Mouse (Mus musculus): ENCODE results near the gene Als2. TPM values are rescaled to one million over a fixed set of nuclear protein-coding genes. Genes with fewer than 3 reads are reported as not detected.

Als2 gene
- total RNA-seq (2015) (4.1 and 6.4 TPM in 2 replicates), total RNA-seq (2017) (8.8 and 12.9 TPM in 2 replicates)

DNA sequence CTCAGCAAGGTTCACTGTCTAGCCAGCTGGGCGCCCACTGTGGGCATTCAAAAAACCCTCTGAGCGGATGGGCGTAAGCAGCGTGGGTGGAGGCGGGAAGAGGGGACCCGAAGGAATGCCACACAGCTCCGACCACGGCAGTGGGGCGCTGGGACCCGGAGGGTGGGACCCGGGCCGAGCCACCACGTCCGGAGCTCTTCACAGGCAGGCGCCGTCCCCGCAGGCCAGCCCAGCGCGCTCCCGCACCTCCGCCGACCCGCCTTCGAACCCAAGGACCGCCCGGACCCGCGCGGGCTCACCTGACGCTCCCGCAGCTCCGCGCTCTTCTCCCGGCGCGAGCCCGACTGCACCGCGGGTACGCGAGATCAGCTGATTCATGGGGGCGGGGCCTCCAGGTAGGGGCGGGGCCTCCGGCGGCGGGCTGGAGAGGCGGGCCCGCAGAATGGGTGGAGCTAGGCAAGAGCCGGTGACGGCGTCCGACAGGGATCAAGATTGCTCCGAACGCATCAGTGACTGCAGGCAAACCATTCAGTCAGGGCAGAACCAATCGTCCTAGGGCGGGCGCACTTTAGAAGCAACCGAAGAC, at the start of gene Als2:
Gene Als2, minus strand, starts transcription at position 376 of the 586 bp plus-strand sequence.
- peak; percentile 96 for ATAC-seq (replicated peaks; ENCODE audit: poor library complexity)

DNA sequence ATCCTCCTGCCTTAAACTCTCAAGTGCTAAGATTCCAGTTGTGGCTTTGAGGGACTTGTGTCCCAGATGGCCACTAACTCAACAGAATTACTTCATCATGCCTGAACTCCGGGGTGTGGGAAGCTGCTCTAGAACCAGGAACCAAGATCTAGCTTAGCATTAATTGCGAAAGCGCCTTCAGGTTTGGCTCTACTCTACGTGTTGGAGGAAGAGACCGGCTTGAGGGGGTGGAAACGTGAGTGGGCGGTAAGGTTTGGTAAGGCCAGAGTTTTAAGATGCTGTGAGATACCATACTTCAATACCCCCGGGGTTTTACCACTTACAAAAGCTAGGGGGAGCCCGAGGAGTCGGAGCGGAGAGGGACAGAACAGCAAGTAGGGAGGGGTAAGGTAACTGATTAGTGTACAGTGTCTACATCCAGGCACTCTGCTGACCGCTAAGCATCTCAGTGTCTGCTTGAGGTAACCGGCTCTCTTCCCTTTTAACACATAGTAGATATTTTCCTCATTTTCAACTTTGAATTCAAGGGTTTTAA, 49.4 kb upstream of the Als2 start:
- ATAC-seq (replicated peaks; ENCODE audit: poor library complexity): peak; percentile 69

DNA sequence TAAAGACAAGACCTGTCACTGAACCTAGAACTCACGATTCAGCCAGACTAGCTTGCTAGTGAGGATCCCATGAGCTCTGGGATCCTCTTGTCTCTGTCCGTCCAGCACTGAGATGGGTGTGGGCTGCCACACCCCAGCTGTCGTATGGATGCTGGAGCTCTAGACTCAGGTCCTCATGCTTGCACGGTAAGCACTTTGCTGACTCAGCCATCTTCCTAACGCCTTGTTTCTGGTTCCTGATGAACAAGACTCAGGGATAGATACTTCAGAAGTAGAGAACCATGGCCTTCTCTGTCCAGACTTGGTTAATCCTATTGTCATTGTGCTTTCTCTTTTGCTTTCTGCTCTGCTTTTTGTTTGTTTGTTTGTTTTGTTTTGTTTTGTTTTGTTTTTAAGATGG, 48.8 kb upstream of the Als2 start:
- no peak for ATAC-seq (replicated peaks; ENCODE audit: poor library complexity)

DNA sequence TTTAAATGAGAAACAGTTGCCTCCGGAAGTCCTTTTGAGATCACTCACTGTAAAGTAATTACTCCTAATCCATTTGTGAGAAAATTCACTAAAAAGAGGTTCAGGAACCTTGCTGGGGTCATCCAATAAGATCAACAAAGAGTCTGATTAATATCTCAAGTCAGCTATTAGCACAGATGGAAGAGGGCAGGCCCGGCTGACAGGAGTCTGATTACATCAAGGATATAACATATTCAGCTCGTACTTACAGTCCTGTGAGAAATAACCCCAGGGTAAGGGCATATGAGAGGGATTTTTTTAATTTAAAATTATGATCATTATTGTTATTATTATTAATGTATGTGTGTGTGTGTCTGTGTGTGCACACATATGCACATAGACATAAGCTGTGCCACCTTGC, 35.2 kb upstream of the Als2 start:
- no peak for ATAC-seq (replicated peaks; ENCODE audit: poor library complexity)

DNA sequence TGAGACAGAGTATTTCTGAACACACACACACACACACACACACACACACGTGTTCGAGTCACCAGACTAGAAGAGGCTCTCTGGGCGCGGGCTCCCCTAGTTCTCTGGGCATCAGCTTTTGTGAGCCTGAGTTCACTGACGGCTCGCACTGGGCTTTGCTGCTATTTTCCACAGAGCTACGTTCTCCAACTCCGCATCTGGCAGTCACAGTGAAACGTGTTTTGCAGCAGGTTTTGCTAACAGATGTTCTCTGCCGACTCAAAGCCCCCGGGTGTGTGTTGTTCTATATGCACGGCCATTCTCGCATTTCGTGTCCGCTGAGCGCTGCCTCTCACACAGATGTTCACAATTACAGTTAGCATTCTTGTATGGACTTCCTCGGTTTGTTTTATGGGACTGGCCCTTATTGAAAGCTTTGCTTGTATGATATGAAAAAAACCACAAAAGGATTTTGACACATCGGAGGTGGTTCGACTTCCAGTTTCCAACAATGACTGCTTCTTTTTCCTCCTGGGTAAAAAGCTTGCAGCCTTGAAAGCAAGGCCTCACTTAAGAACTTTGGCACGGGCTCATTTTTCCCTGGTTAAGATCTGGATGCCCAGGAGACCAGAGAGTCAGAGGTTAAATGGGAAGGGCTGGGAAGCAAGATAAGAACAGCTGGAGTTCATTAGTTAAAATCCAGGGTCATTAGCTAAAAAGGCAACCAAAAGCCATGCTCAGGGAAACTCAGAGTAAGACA, 33.1 kb upstream of the Als2 start:
- no peak for ATAC-seq (replicated peaks; ENCODE audit: poor library complexity)

DNA sequence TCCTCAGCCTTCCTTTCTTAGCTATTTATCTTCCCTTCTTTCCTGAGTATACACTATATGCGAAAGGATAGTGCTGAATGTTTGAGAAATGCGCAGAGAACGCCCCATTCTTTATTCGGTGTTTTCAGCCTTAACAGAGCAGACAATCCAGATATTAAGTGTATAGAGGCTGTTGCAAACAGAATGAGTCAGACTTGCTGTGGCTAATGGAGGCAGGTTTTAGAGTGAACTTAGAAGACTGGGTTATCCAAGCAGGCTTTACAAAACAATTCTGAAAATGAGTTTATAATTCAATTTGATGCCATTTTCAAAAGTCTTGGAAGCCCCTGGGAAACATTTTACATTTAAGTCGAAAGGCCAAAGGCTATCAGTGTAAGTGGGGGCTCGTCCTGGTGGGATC, 32.4 kb upstream of the Als2 start:
- ATAC-seq (replicated peaks; ENCODE audit: poor library complexity): no peak

DNA sequence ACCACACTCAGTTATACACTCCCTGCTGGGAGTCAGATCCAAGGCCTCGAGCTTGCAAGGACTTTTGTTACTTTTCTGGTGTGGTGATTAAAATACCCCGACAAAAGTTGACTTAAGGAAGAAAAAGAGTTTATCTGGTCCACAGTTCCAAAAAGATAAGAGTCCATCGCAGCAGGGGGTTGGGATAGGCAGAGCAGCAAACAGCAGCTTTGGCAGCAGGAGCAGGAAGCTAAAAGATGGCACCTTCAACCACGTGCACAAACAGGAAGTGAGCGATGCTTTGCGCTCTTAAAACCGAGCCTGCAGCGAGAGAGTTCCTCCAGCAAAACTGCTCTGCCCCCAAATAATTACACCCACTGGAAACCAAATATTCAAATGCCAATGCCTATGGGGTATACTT, 31.9 kb upstream of the Als2 start:
- ATAC-seq (replicated peaks; ENCODE audit: poor library complexity): 0 out of 2 replicates have a peak, but pooled peaks have one; percentile 11

DNA sequence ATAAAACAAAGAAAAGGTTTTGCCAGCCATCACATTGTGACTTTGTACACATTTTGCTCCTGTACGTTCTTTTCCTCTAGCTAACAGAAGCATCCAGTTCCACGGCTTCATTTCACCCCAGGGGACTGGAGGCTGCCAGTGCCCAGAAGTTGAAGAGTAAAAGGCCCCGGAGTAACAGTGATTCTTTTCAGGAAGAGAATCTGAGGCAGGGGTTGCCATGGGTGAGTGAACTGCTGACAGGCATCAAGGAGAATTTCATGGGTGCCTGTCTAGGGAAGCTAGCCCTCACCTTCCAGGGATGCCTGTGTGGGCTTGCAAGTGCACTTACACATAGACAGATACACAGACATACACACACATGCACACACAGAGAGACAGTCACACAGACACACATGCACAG, 20.7 kb upstream of the Als2 start:
- ATAC-seq (replicated peaks; ENCODE audit: poor library complexity): no peak

DNA sequence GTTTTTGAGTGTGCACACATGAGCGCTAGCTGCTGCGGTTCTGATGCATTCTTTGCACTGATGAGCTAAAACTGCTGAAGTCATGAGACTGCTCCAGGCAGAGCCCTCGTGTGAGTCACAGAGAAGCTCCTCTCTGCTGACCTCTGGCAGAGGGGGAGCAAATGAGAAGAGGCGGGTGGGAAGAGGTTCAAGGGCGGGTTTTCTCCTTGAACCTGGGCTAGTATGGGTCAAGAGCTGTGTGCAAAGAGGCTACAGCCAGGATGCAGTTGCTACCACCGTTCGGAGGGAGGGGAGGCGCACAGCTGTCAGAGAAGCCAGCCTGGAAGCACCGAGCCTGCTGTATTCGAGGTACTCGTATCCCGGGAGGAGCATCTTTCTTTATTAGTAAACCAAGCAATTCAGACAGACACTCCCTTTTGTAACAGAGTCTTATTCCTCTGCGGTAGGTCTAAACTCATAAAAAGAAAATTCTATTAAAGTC, 19.8 kb upstream of the Als2 start, which contains the start of gene Cdk15:
Gene Cdk15, plus strand, starts transcription at position 156 of the 481 bp plus-strand sequence.
- no peak for ATAC-seq (replicated peaks; ENCODE audit: poor library complexity)

DNA sequence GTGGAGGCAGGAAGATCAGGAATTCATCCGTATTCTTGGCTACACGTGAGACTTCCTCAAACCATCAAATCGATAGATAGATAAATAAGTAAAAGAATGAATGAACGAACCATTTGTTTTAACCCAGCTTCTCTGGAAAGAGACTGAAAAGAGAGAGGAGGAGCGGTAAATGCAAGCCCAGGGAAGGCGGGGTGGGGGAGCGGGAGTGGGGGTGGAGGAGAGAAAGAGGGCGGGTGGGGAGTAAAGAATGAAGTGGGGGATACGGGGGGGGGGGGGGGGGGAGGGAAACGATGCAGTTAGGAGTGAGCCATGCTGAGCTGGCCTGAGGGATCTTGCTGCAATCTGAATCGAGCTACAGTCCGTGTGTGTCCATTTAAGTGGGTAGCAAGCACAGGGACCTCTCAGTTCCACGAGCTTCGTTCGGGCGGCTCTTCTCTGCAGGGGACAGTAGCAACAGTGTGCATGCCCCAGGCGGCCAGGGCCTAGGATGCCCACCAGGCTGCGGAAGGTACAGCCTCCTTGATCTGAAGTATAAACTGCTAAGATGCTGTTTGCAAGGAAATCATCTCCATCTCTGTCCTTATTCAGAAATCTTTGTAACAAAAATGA, 16.4 kb upstream of the Als2 start:
- no peak for ATAC-seq (replicated peaks; ENCODE audit: poor library complexity)

DNA sequence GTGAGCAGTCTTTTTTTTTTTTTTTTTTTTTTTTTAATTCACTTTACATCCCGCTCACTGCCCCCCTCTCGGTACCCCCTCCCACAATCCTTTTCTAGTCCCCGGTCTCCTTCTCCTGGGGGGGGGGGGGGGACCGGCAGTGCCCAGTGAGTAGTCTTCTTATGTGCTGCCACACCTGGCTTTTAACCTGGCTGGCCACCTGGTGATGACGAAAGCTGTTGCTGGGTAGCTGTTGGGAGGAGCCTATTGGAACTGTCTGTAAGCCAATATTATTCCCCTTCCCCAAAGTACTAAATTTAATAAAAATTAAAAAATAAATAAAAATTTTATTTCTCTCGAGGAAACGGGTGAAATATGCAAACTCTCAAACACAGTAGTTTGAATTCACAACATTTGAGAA, 15.7 kb upstream of the Als2 start:
- no peak for ATAC-seq (replicated peaks; ENCODE audit: poor library complexity)

DNA sequence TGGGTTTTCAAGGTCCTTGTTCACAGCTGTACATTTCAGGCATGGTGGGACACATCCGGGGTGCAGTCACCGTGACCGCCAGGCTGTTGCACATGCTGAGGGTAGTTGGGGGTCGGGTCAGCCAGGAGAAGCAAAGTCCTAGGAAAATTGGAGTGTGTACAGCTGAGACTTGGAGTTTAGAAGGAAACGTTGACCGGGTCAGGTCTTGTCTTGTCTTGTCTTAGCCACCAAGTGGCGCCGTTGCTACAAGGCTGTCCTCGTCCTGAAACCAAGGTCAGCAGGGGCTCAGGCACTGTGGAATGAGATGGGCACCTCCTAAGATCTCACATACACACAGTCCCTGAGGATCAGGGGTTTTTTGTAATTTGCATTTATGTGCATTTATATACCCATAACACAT, 10.6 kb upstream of the Als2 start:
- ATAC-seq (replicated peaks; ENCODE audit: poor library complexity): peak; percentile 93

DNA sequence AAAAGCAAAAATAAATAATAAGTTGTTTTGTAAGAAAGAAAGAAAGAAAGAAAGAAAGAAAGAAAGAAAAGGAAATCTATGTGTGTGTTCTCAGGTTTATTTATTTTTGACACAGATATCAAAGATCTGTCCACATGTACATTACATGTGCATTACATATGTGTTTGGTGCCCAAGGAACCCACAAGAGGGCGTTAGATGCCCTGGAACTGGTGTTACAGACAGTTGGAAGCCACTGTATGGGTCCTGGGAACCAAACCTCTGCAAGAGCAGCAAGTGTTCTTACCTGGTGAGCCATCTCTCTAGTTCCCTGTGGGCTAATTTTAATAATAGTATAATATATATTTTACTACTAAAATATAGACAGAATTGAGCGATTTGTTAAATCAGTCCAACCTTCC, 6.7 kb upstream of the Als2 start:
- ATAC-seq (replicated peaks; ENCODE audit: poor library complexity): no peak

DNA sequence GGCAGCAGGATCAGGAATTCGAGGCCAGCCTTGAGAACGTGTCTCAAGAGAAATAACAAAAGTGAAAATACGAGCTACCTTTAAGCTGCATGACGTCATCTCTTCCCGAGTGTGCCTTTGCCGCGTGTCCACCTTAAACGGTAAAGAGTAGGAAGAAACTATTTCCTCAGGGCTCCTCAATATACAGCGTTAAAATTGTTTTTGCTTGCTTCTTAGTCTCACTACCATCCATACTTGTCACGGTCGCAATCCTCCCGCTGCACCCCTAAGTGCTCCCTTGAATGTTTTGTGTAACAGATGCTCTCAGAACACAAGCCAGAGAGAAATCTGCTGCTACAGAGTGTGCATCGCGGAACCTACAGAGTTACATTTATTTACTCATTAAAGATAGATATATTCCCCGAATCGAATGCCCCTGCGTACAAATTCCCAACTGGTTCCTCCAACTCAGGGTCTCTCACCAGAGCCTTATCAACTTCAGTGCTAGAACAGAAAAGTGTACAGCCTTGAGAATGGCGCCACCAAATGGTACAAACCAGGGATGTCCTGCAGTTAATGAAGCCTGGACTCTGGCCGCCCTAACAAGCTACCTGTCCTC, 682 bp upstream of the Als2 start:
- peak; percentile 82 for ATAC-seq (replicated peaks; ENCODE audit: poor library complexity)

DNA sequence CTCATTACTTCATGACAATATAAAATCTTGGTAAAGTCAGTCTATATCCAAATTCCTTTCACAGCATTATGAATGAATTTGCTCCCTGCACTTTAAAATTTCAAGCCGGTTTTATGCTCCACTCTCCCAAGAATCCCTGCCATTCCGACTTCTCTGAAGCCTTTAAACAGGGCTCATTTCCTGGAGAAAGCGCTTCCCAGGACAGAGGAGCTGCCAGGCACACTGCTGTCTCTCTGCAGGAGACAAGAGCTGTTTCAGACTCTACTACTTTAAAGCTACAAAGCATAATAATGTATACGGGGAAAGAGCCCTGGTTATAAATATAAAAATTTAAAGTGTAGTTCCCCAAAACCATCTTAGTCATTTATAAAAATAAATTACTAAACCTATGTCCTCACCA, 7.8 kb downstream of the Als2 start:
- no peak for ATAC-seq (replicated peaks; ENCODE audit: poor library complexity)

DNA sequence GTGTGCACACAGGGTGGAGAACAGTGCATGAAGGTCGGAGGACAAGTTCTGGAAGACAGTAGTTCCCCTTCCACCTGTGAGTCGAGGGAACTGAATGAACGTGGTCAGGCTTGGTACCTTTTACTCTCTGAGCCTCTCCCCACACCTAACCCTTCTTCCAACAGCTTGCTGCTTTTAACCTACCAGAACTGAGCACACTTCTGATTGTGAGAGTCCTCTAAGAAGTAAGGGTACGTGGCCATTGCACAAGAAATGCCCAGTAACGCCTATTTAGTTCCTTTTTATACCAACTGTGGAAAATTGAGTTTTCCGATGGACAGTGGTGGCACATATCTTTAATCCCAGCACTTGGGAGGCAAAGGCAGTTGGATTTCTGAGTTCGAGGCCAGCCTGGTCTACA, 8.5 kb downstream of the Als2 start:
- peak; percentile 58 for ATAC-seq (replicated peaks; ENCODE audit: poor library complexity)

DNA sequence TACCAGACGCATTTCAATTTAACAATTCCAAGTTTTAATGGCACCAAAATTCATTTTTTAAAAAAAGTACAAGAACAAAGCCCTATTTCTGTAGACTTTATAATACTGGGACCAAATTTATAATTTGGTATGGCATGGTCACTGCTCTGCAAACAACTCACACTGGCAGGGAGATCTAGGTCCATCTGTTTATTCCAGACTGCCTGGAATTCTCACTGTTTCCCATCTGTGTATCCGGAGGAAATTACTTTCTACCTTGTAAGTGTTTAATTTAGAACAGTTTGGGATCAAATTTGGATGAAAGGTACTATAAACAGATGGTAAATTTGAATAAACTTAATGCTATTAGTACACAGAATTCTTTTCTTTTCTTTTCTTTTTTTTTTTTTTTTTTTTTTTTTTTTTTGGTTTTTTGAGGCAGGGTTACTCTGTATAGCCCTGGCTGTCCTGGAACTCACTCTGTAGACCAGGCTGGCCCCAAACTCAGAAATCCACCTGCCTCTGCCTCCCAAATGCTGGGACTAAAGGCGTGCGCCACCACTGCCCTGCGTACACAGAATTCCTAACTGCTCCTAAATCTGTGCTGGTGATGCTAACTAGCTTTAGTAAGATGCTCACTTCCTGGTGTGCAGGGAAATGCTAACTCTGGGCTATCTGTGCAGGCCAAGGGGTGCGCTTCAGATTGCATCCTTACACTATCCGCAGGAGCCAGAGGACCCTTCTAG, 14.8 kb downstream of the Als2 start:
- no peak for ATAC-seq (replicated peaks; ENCODE audit: poor library complexity)

DNA sequence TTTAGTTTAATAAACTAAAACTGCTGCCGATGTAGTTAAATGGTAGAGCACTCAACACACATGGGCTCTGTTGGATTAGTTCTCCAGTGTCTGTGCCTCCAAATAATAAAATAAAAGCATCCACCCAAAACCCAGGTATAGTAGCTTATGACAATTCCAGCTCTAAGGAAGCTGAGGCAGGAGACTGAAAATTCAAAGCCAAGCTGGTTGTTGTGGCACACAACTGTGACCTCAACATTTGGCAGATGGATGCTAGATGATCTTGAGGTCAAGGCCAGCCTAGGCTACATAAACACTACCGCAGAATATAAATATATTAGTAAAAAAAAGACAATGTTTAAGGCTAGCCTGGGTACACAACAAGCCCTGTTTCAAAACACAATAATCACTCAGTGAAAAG, 15.4 kb downstream of the Als2 start:
- no peak for ATAC-seq (replicated peaks; ENCODE audit: poor library complexity)

DNA sequence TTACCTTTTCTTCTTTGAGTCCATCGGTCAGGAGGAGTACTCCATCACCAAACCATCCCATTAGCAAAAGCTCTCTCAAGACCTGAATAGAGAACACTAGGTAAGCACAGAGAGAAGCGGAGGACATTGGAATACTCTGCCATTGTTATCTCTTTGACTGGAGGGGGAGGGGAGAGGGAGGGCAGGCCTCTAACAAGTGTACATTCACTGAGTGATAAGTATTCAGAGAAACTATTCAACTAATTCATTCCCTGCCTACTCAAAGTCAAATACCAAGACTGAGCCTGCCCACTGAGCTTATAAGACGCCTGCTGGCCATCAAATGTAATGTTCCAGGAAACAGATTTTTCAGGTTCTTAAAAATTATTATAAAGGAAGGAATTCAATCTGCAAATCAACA, 16.7 kb downstream of the Als2 start:
- peak; percentile 29; the same call in 1 of the 2 replicates for ATAC-seq (replicated peaks; ENCODE audit: poor library complexity)

DNA sequence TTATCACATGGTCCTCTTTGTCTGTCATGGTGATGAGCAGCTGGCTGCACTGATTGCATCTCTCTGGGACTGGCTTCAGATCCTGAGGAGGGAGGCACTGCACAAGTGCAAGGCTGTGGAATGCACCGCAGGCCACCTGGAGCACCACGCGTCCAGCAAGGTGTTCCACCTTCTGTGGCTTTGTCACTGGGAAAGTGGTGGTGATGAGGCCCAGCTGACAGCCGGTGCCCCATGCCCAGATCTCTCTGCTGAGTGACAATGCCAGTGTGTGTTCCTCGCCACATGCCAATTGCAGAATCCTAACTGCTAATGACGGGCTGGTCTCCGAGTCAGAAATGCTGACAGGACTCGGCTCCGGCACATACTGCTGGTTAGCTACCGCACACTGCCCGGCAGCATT, 21.6 kb downstream of the Als2 start:
- no peak for ATAC-seq (replicated peaks; ENCODE audit: poor library complexity)

DNA sequence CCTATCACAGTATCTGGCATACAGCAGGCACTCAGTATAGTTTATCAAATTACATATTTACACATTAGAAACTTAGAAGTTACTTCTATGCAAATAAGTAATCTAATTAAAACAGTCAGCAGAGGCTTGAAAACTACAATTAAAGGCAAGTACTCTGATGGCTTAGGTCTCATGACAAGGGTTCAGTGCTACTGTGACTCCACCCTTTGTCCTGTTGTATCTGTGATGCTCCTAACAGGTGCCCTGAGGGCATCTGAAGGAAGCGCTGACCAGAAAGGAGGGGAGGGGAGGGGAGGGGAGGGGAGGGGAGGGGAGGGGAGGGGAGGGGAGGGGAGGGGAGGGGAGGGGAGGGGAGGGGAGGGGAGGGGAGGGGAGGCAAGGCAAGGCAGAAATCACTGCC, 24.1 kb downstream of the Als2 start:
- ATAC-seq (replicated peaks; ENCODE audit: poor library complexity): no peak
